Comparison of ENCODE assay signal across 10 mouse cellular contexts in genomic region chr6:115989032-115989431, GRCm38 (mm10). TPM values are rescaled to one million over a fixed set of nuclear protein-coding genes. Genes with fewer than 3 reads are reported as not detected.
A peak's percentile ranks its signal among the peaks of the same experiment; 100 is the strongest.
DNase-seq lines count a peak whose midpoint lies in the region; ATAC-seq lines count a peak whose summit lies in the region.
"Had no signal": no experiment of that assay in that cellular context is flagged by ENCODE, and none has a peak within 500 bp of the region (broad histone marks: within the 10 kb centered on the region; RNA-seq: fewer than 3 reads in every experiment).

No protein-coding gene starts in this region.

- peaks cover 76% of the 10 kb centered on the region for H3K4me1 ChIP-seq in hindbrain, embryonic 10.5 days (replicated peaks)
- peaks cover 58% of the 10 kb centered on the region for H3K4me1 ChIP-seq in hindbrain, embryonic 12.5 days
- peaks cover 36% of the 10 kb centered on the region for H3K4me1 ChIP-seq in neural tube, embryonic 11.5 days (ENCODE audit: control insufficient read depth, insufficient read depth, low read length)
- H3K4me1 ChIP-seq in embryonic facial prominence, embryonic 11.5 days (ENCODE audit: control insufficient read depth, insufficient read depth, low read length): peaks cover 14% of the 10 kb centered on the region
- H3K4me1 ChIP-seq in neural tube, embryonic 15.5 days: peaks cover 55% of the 10 kb centered on the region

- H3K36me3 ChIP-seq in hindbrain, embryonic 10.5 days: no peaks in the 10 kb centered on the region
- H3K36me3 ChIP-seq in hindbrain, embryonic 12.5 days: no peaks in the 10 kb centered on the region
- H3K36me3 ChIP-seq in neural tube, embryonic 11.5 days (ENCODE audit: control insufficient read depth, insufficient read depth, low read length): no peaks in the 10 kb centered on the region
- no peaks in the 10 kb centered on the region for H3K36me3 ChIP-seq in embryonic facial prominence, embryonic 11.5 days (replicated peaks; ENCODE audit: control insufficient read depth, insufficient read depth, low read depth, low read length)
- no peaks in the 10 kb centered on the region for H3K36me3 ChIP-seq in neural tube, embryonic 15.5 days

- H3K4me3 ChIP-seq in hindbrain, embryonic 10.5 days: peak overlapping the region; percentile 18; the same call in 1 of the 2 replicates
- no peak overlapping the region for H3K4me3 ChIP-seq in hindbrain, embryonic 12.5 days
- H3K4me3 ChIP-seq in neural tube, embryonic 11.5 days (ENCODE audit: low read depth, low read length): no peak overlapping the region
- H3K4me3 ChIP-seq in embryonic facial prominence, embryonic 11.5 days (ENCODE audit: low read depth, low read length): no peak overlapping the region
- no peak overlapping the region for H3K4me3 ChIP-seq in neural tube, embryonic 15.5 days (replicated peaks)

- peaks cover 55% of the 10 kb centered on the region for H3K27me3 ChIP-seq in hindbrain, embryonic 10.5 days (ENCODE audit: insufficient read depth, poor library complexity, severe bottlenecking)
- peaks cover 48% of the 10 kb centered on the region for H3K27me3 ChIP-seq in hindbrain, embryonic 12.5 days
- H3K27me3 ChIP-seq in neural tube, embryonic 11.5 days (ENCODE audit: control insufficient read depth, insufficient read depth, low read length): peaks cover 18% of the 10 kb centered on the region
- peaks cover 20% of the 10 kb centered on the region for H3K27me3 ChIP-seq in embryonic facial prominence, embryonic 11.5 days (ENCODE audit: control insufficient read depth, insufficient read depth, low read length)
- H3K27me3 ChIP-seq in neural tube, embryonic 15.5 days (replicated peaks): peaks cover 37% of the 10 kb centered on the region

- H3K4me2 ChIP-seq in hindbrain, embryonic 12.5 days (replicated peaks): no peak overlapping the region
- H3K4me2 ChIP-seq in neural tube, embryonic 11.5 days (ENCODE audit: low read depth): peak overlapping the region; percentile 10; the same call in 1 of the 2 replicates
- H3K4me2 ChIP-seq in embryonic facial prominence, embryonic 11.5 days (ENCODE audit: low read depth, low read length): peak overlapping the region; percentile 16; the same call in 1 of the 2 replicates
- H3K4me2 ChIP-seq in neural tube, embryonic 15.5 days: 0 out of 2 replicates have a peak overlapping the region, but pooled peaks have one; percentile 1

- no peak for DNase-seq in hindbrain, embryonic 10.5 days (ENCODE audit: low spot score)
- no peak for DNase-seq in neural tube, embryonic 11.5 days (ENCODE audit: low spot score)
- DNase-seq in neural tube, embryonic 10.5 days (ENCODE audit: extremely low spot score, low spot score): no peak
- DNase-seq in embryonic facial prominence, embryonic 11.5 days (ENCODE audit: low spot score): no peak
- DNase-seq in gastrocnemius, postnatal 4 days (ENCODE audit: low spot score in 2 of 2): no peak
- DNase-seq: cerebellum, adult 18-20 months had no signal

- no peaks in the 10 kb centered on the region for H3K9me3 ChIP-seq in hindbrain, embryonic 10.5 days
- H3K9me3 ChIP-seq in hindbrain, embryonic 12.5 days (replicated peaks): no peaks in the 10 kb centered on the region
- no peaks in the 10 kb centered on the region for H3K9me3 ChIP-seq in neural tube, embryonic 11.5 days (ENCODE audit: control insufficient read depth, low read length)
- no peaks in the 10 kb centered on the region for H3K9me3 ChIP-seq in embryonic facial prominence, embryonic 11.5 days (replicated peaks; ENCODE audit: control insufficient read depth, low read length)
- H3K9me3 ChIP-seq in neural tube, embryonic 15.5 days (replicated peaks): no peaks in the 10 kb centered on the region

- H3K9ac ChIP-seq in hindbrain, embryonic 12.5 days: no peak overlapping the region
- no peak overlapping the region for H3K9ac ChIP-seq in neural tube, embryonic 11.5 days (ENCODE audit: low read length)
- no peak overlapping the region for H3K9ac ChIP-seq in embryonic facial prominence, embryonic 11.5 days (replicated peaks; ENCODE audit: low read length)
- no peak overlapping the region for H3K9ac ChIP-seq in neural tube, embryonic 15.5 days (replicated peaks)

- no peak overlapping the region for H3K27ac ChIP-seq in hindbrain, embryonic 10.5 days
- H3K27ac ChIP-seq in hindbrain, embryonic 12.5 days: no peak overlapping the region
- H3K27ac ChIP-seq in neural tube, embryonic 11.5 days (ENCODE audit: low read depth, low read length): no peak overlapping the region
- no peak overlapping the region for H3K27ac ChIP-seq in embryonic facial prominence, embryonic 11.5 days (replicated peaks; ENCODE audit: low read depth, low read length)
- H3K27ac ChIP-seq in neural tube, embryonic 15.5 days (replicated peaks): no peak overlapping the region

- 78% methylated on average over 5 of the region's 5 CpGs for WGBS in hindbrain, embryonic 10.5 days
- WGBS in hindbrain, embryonic 12.5 days: 74% methylated on average over 5 of the region's 5 CpGs
- WGBS in neural tube, embryonic 11.5 days: 73% methylated on average over 5 of the region's 5 CpGs
- WGBS in embryonic facial prominence, embryonic 11.5 days: 77% methylated on average over 5 of the region's 5 CpGs
- 68% methylated on average over 5 of the region's 5 CpGs for WGBS in neural tube, embryonic 15.5 days

- no peak for ATAC-seq in hindbrain, embryonic 12.5 days (ENCODE audit: low FRiP score)
- ATAC-seq in neural tube, embryonic 11.5 days (ENCODE audit: insufficient read depth, low FRiP score, low TSS enrichment): no peak
- ATAC-seq in embryonic facial prominence, embryonic 11.5 days (replicated peaks; ENCODE audit: insufficient number of reproducible peaks, low FRiP score, low TSS enrichment, low read depth): no peak
- ATAC-seq in neural tube, embryonic 15.5 days (ENCODE audit: low FRiP score): no peak

RNA-seq across cellular contexts. Expression of gene Plxnd1, which starts 5.8 kb away (rescaled TPM):
- 24.6 and 28.5 TPM in 2 replicates for polyA plus RNA-seq in hindbrain, embryonic 10.5 days (2016; fragmentation: Nextera tagmentation; extraction: Ambion mirVana)
- polyA plus RNA-seq in hindbrain, embryonic 12.5 days (2016; fragmentation: Nextera tagmentation; extraction: Ambion mirVana): 21.9 and 24.5 TPM in 2 replicates
- polyA plus RNA-seq in neural tube, embryonic 11.5 days (2014; fragmentation: Nextera tagmentation; extraction: Ambion mirVana): 23.8 and 28.7 TPM in 2 replicates
- polyA plus RNA-seq in embryonic facial prominence, embryonic 11.5 days (2014; fragmentation: Nextera tagmentation; extraction: Ambion mirVana): 19.1 and 20.3 TPM in 2 replicates
- polyA plus RNA-seq in neural tube, embryonic 15.5 days (2015; fragmentation: Nextera tagmentation; extraction: Ambion mirVana): 8.8 and 9.8 TPM in 2 replicates
- total RNA-seq in gastrocnemius, postnatal 4 days (2021): 100 to 1,000 TPM; 125 to 133 TPM

RNA-seq across cellular contexts. Expression of gene H1foo, which starts 44.3 kb away (rescaled TPM):
- not detected in 2 replicates for polyA plus RNA-seq in hindbrain, embryonic 10.5 days (2016; fragmentation: Nextera tagmentation; extraction: Ambion mirVana)
- polyA plus RNA-seq in hindbrain, embryonic 12.5 days (2016; fragmentation: Nextera tagmentation; extraction: Ambion mirVana): not detected in 2 replicates
- polyA plus RNA-seq in neural tube, embryonic 11.5 days (2014; fragmentation: Nextera tagmentation; extraction: Ambion mirVana): not detected in 2 replicates
- not detected in 2 replicates for polyA plus RNA-seq in embryonic facial prominence, embryonic 11.5 days (2014; fragmentation: Nextera tagmentation; extraction: Ambion mirVana)
- polyA plus RNA-seq in neural tube, embryonic 15.5 days (2015; fragmentation: Nextera tagmentation; extraction: Ambion mirVana): not detected in 2 replicates
- not detected for total RNA-seq in gastrocnemius, postnatal 4 days (2021)
- polyA plus RNA-seq: liver, embryonic 16.5 days; neural tube, embryonic 14.5 days had no signal

RNA-seq across cellular contexts. Expression of gene Rho, which starts 57.5 kb away (rescaled TPM):
- polyA plus RNA-seq in hindbrain, embryonic 10.5 days (2016; fragmentation: Nextera tagmentation; extraction: Ambion mirVana): 0.20 and 0.37 TPM in 2 replicates
- 0.16 and 0.19 TPM in 2 replicates for polyA plus RNA-seq in hindbrain, embryonic 12.5 days (2016; fragmentation: Nextera tagmentation; extraction: Ambion mirVana)
- not detected in 2 replicates for polyA plus RNA-seq in neural tube, embryonic 11.5 days (2014; fragmentation: Nextera tagmentation; extraction: Ambion mirVana)
- 0.14 TPM in 1 of 2 replicates, not detected in the other for polyA plus RNA-seq in embryonic facial prominence, embryonic 11.5 days (2014; fragmentation: Nextera tagmentation; extraction: Ambion mirVana)
- polyA plus RNA-seq in neural tube, embryonic 15.5 days (2015; fragmentation: Nextera tagmentation; extraction: Ambion mirVana): 2.0 and 2.1 TPM in 2 replicates
- total RNA-seq in gastrocnemius, postnatal 4 days (2021): under 1 TPM; 0.62 to 0.93 TPM
- polyA plus RNA-seq: liver, embryonic 16.5 days had no signal
